Comparison of ENCODE assay signal across 21 mouse cellular contexts in genomic region chr2:33706403-33706802, GRCm38 (mm10).
"Had no signal": no experiment of that assay in that cellular context is flagged by ENCODE, and none has a peak within 500 bp of the region (broad histone marks: within the 10 kb centered on the region; RNA-seq: fewer than 3 reads in every experiment).

No protein-coding gene starts in this region.

- H3K4me3 ChIP-seq: kidney, embryonic 15.5 days; liver, embryonic 12.5 days; liver, embryonic 15.5 days; lung, embryonic 15.5 days; megakaryocyte, embryonic 14.5 days; midbrain, embryonic 10.5 days; midbrain, embryonic 13.5 days; myocyte; neural tube, embryonic 13.5 days had no signal

- H3K9ac ChIP-seq: kidney, embryonic 15.5 days; liver, embryonic 12.5 days; liver, embryonic 15.5 days; lung, embryonic 15.5 days; midbrain, embryonic 13.5 days had no signal

- H3K36me3 ChIP-seq: kidney, embryonic 15.5 days; liver, embryonic 12.5 days; liver, embryonic 15.5 days; lung, embryonic 15.5 days; midbrain, embryonic 10.5 days; midbrain, embryonic 13.5 days; neural tube, embryonic 13.5 days had no signal

- H3K4me2 ChIP-seq: kidney, embryonic 15.5 days; liver, embryonic 12.5 days; liver, embryonic 15.5 days; lung, embryonic 15.5 days; midbrain, embryonic 13.5 days; neural tube, embryonic 13.5 days had no signal

- H3K9me3 ChIP-seq: kidney, embryonic 15.5 days; liver, embryonic 12.5 days; liver, embryonic 15.5 days; lung, embryonic 15.5 days; megakaryocyte, embryonic 14.5 days; midbrain, embryonic 10.5 days; midbrain, embryonic 13.5 days; neural tube, embryonic 13.5 days had no signal

- H3K27ac ChIP-seq: kidney, embryonic 15.5 days; liver, embryonic 12.5 days; liver, embryonic 15.5 days; lung, embryonic 15.5 days; midbrain, embryonic 10.5 days; midbrain, embryonic 13.5 days; neural tube, embryonic 13.5 days had no signal

- ATAC-seq: intestine, postnatal 0 days; liver, embryonic 12.5 days; midbrain, embryonic 13.5 days; midbrain, embryonic 16.5 days had no signal

- DNase-seq: kidney, adult 2 months; kidney, postnatal 10 days; kidney, postnatal 36 days; liver; lung, adult 18-20 months; lung, postnatal 10 days; lung, postnatal 36 days; retina, postnatal 1 day; thymus, adult 18-20 months; thymus, postnatal 36 days had no signal

- H3K4me1 ChIP-seq: liver, embryonic 12.5 days; liver, embryonic 15.5 days had no signal
